Mouse (Mus musculus) liver, embryonic 14.5 days (tissue): ENCODE results near the gene Snrpa1.

Experiments
- CTCF ChIP-seq: IDR thresholded peaks from 2 replicates; pipeline ENCODE4 v1.5.1; 2016; ENCODE audit warnings: antibody characterized with exemption, low read depth, control low read depth
- EP300 ChIP-seq: IDR thresholded peaks from 2 replicates; pipeline ENCODE4 v1.6.1; 2016; ENCODE audit warnings: antibody characterized with exemption, low read depth

- no peak for TF ChIP-seq CTCF
- TF ChIP-seq EP300 = no peak
These were observed 18.6 kb upstream of the Snrpa1 start for GRCm38 (mm10) chr7:66040026-66040814.
